Mouse (Mus musculus): ENCODE results near the gene Insc.

- no peak for TF ChIP-seq CTCF (IDR thresholded peaks at IDR 0.05; ENCODE audit: extremely low read depth, insufficient read length, insufficient replicate concordance, low read depth, low read length)
- no peak for TF ChIP-seq POLR2A (IDR thresholded peaks at IDR 0.05; ENCODE audit: low read depth, low read length)
These were observed 150.4 kb downstream of the Insc start for GRCm38 (mm10) chr7:114893889-114894288.

Data from small intestine, adult 2 months (tissue).